Mouse (Mus musculus) hindbrain, embryonic 16.5 days (tissue): ENCODE results near the gene Sypl. TPM values are rescaled to one million over a fixed set of nuclear protein-coding genes. Genes with fewer than 3 reads are reported as not detected.

Source experiments
- ATAC-seq: fragments of 200-750 bp; cut with Nextera tagmentation; 2 replicates; pipeline ENCODE4 v1.8.0; 2017; ENCODE audit warnings: moderate TSS enrichment, moderate library complexity
- H3K27ac ChIP-seq: fragments of 300-500 bp; sonication (generic); 2 replicates; pipeline ENCODE4 v1.5.1; 2014; ENCODE audit warnings: low read depth, mild to moderate bottlenecking, control low read depth, low read length, moderate library complexity
- H3K27me3 ChIP-seq: fragments of 300-500 bp; sonication (generic); replicated peaks from 2 replicates; pipeline ENCODE4 v1.6.1; 2014; ENCODE audit warnings: low read length; ENCODE audit not compliant: control insufficient read depth, insufficient read depth
- H3K36me3 ChIP-seq: fragments of 300-500 bp; sonication (generic); 2 replicates; pipeline ENCODE4 v1.6.1; 2014; ENCODE audit warnings: mild to moderate bottlenecking, low read length, moderate library complexity, mixed read lengths; ENCODE audit not compliant: control insufficient read depth, insufficient read depth
- H3K4me1 ChIP-seq: fragments of 300-500 bp; sonication (generic); 2 replicates; pipeline ENCODE4 v1.6.1; 2014; ENCODE audit warnings: low read depth, low read length; ENCODE audit not compliant: control insufficient read depth, insufficient read depth
- H3K4me2 ChIP-seq: fragments of 300-500 bp; sonication (generic); 2 replicates; pipeline ENCODE4 v1.6.1; 2014; ENCODE audit warnings: mild to moderate bottlenecking, low read length, control low read depth, moderate library complexity
- H3K4me3 ChIP-seq: fragments of 300-500 bp; sonication (generic); 2 replicates; pipeline ENCODE4 v1.5.1; 2014; ENCODE audit warnings: mild to moderate bottlenecking, low read length, control low read depth, moderate library complexity
- H3K9ac ChIP-seq: fragments of 300-500 bp; sonication (generic); 2 replicates; pipeline ENCODE4 v1.6.1; 2014; ENCODE audit warnings: low read depth, mild to moderate bottlenecking, control low read depth, low read length, moderate library complexity
- H3K9me3 ChIP-seq: fragments of 300-500 bp; sonication (generic); 2 replicates; pipeline ENCODE4 v1.6.1; 2014; ENCODE audit warnings: mild to moderate bottlenecking, low read length, moderate library complexity; ENCODE audit not compliant: control insufficient read depth
- WGBS: fragments of 180-500 bp; shearing (Covaris S2); extraction: QIAGEN DNeasy Blood & Tissue Kit; methylation state at CpG from one replicate; pipeline ENCODE4 v1.1.7; 2014; 5-methylcytosine and 5-hydroxymethylcytosine counted together
- polyA plus RNA-seq: library from polyadenylated mRNA; unstranded; fragments of >200 nt; fragmentation: Nextera tagmentation; extraction: Ambion mirVana; gene quantifications from 2 replicates; pipeline ENCODE4 v1.2.1, GENCODE M21; 2015

Sypl gene
- polyA plus RNA-seq, 1 experiment from 2014 or later, result 46.0 TPM

- Histone ChIP-seq H3K9ac (peak overlapping the region; percentile 88), H3K4me3 (peak overlapping the region; percentile 80), H3K4me1 (peaks cover 23% of the 10 kb centered on the region), H3K27me3 (no peaks in the 10 kb centered on the region), H3K4me2 (peak overlapping the region; percentile 79), H3K36me3 (no peaks in the 10 kb centered on the region), H3K9me3 (no peaks in the 10 kb centered on the region), H3K27ac (peak overlapping the region; percentile 98)
- WGBS, result under 1% methylated on average over 71 of the region's 71 CpGs
- ATAC-seq, result peak; percentile 79; the same call in 1 of the 2 replicates
Observed at GRCm38 (mm10) chr12:32954216-32955021, 728 bp downstream of the Sypl start.

GRCm38 (mm10) chr12:32955037-32955436 is 1.3 kb downstream of the Sypl start:
- ATAC-seq, result no peak

GRCm38 (mm10) chr12:32957211-32957610 is 3.5 kb downstream of the Sypl start:
- no peak for ATAC-seq
- Histone ChIP-seq H3K36me3 (no peaks in the 10 kb centered on the region), H3K4me2 (no peak overlapping the region), H3K4me1 (peaks cover 23% of the 10 kb centered on the region), H3K9ac (no peak overlapping the region), H3K4me3 (no peak overlapping the region), H3K27me3 (no peaks in the 10 kb centered on the region), H3K27ac (no peak overlapping the region), H3K9me3 (no peaks in the 10 kb centered on the region)
- 69% methylated on average over 2 of the region's 2 CpGs for WGBS

More at GRCm38 (mm10) chr12:32955037-32955436, 1.3 kb downstream of the Sypl start:
- Histone ChIP-seq H3K4me3 (peak overlapping the region; percentile 80), H3K27ac (peak overlapping the region; percentile 98), H3K36me3 (no peaks in the 10 kb centered on the region), H3K4me1 (peaks cover 23% of the 10 kb centered on the region), H3K4me2 (peak overlapping the region; percentile 79), H3K27me3 (no peaks in the 10 kb centered on the region), H3K9me3 (no peaks in the 10 kb centered on the region), H3K9ac (peak overlapping the region; percentile 88)
- 5% methylated on average over 8 of the region's 8 CpGs for WGBS

- no peaks in the 10 kb centered on the region for H3K36me3 ChIP-seq
- H3K9me3 ChIP-seq, result no peaks in the 10 kb centered on the region
- H3K4me3 ChIP-seq, result no peak overlapping the region
- no peak overlapping the region for H3K27ac ChIP-seq
- no peak overlapping the region for H3K4me2 ChIP-seq
- H3K4me1 ChIP-seq, result no peaks in the 10 kb centered on the region
- H3K27me3 ChIP-seq, result no peaks in the 10 kb centered on the region
- no peak overlapping the region for H3K9ac ChIP-seq
- ATAC-seq, result no peak
Observed at GRCm38 (mm10) chr12:32962132-32962531, 8.4 kb downstream of the Sypl start.

GRCm38 (mm10) chr12:32963858-32964257 is 10.2 kb downstream of the Sypl start:
- Histone ChIP-seq H3K27ac (no peak overlapping the region), H3K27me3 (no peaks in the 10 kb centered on the region), H3K4me1 (no peaks in the 10 kb centered on the region), H3K9ac (no peak overlapping the region), H3K36me3 (0 out of 2 replicates have a peak, but pooled peaks cover 2% of the 10 kb centered on the region), H3K9me3 (no peaks in the 10 kb centered on the region), H3K4me2 (no peak overlapping the region), H3K4me3 (no peak overlapping the region)
- no peak for ATAC-seq
- 93% methylated on average over 4 of the region's 4 CpGs for WGBS

GRCm38 (mm10) chr12:32972287-32972686 is 18.6 kb downstream of the Sypl start:
- Histone ChIP-seq H3K36me3 (peaks cover 15% of the 10 kb centered on the region), H3K27ac (no peak overlapping the region), H3K4me1 (no peaks in the 10 kb centered on the region), H3K27me3 (no peaks in the 10 kb centered on the region), H3K9ac (no peak overlapping the region), H3K9me3 (no peaks in the 10 kb centered on the region), H3K4me2 (no peak overlapping the region), H3K4me3 (no peak overlapping the region)
- no peak for ATAC-seq
- 88% methylated on average over 1 of the region's 1 CpGs for WGBS

GRCm38 (mm10) chr12:32974893-32975292 is 21.2 kb downstream of the Sypl start:
- ATAC-seq, result no peak
- Histone ChIP-seq H3K9ac (no peak overlapping the region), H3K4me2 (no peak overlapping the region), H3K4me1 (no peaks in the 10 kb centered on the region), H3K27me3 (no peaks in the 10 kb centered on the region), H3K27ac (no peak overlapping the region), H3K4me3 (no peak overlapping the region), H3K36me3 (peaks cover 11% of the 10 kb centered on the region; the same call in 1 of the 2 replicates), H3K9me3 (no peaks in the 10 kb centered on the region)

GRCm38 (mm10) chr12:32975501-32975900 is 21.8 kb downstream of the Sypl start:
- ATAC-seq, result no peak
- H3K9me3 ChIP-seq, result no peaks in the 10 kb centered on the region
- peaks cover 9% of the 10 kb centered on the region; the same call in 1 of the 2 replicates for H3K36me3 ChIP-seq
- no peak overlapping the region for H3K9ac ChIP-seq
- H3K27me3 ChIP-seq, result no peaks in the 10 kb centered on the region
- H3K4me3 ChIP-seq, result no peak overlapping the region
- H3K4me2 ChIP-seq, result no peak overlapping the region
- H3K27ac ChIP-seq, result no peak overlapping the region
- WGBS, result 84% methylated on average over 3 of the region's 3 CpGs
- H3K4me1 ChIP-seq, result no peaks in the 10 kb centered on the region

- no peak overlapping the region for H3K4me2 ChIP-seq
- H3K27ac ChIP-seq, result no peak overlapping the region
- no peak for ATAC-seq
- H3K9me3 ChIP-seq, result no peaks in the 10 kb centered on the region
- 86% methylated on average over 1 of the region's 1 CpGs for WGBS
- no peaks in the 10 kb centered on the region for H3K36me3 ChIP-seq
- H3K9ac ChIP-seq, result no peak overlapping the region
- no peaks in the 10 kb centered on the region for H3K4me1 ChIP-seq
- H3K4me3 ChIP-seq, result no peak overlapping the region
- no peaks in the 10 kb centered on the region for H3K27me3 ChIP-seq
Observed at GRCm38 (mm10) chr12:32982631-32983030, 28.9 kb downstream of the Sypl start.
